In genomic region chr19:5922963-5923362, GRCm38 (mm10) we compare ENCODE assay signal across 1 mouse cellular context.
TF ChIP-seq lines count a peak whose summit lies in the region.

No protein-coding gene starts in this region.

TF ChIP-seq in MEL, 35 proteins besides CTCF, POLR2A, EP300 and RAD21:
- TF ChIP-seq ETS1 (IDR thresholded peaks at IDR 0.05; ENCODE audit: low read depth, low read length), result no peak
- TF ChIP-seq HCFC1 (IDR thresholded peaks at IDR 0.05; ENCODE audit: low read depth, low read length), result no peak
- no peak for TF ChIP-seq NELFE (IDR thresholded peaks at IDR 0.05; ENCODE audit: low read depth, low read length)
- TF ChIP-seq KAT2A (conservative IDR thresholded peaks at IDR 0.05; ENCODE audit: low read depth, low read length), result no peak
- no peak for TF ChIP-seq GABPA (IDR thresholded peaks at IDR 0.05; ENCODE audit: low read depth, low read length)
- TF ChIP-seq SIN3A (IDR thresholded peaks at IDR 0.05; ENCODE audit: low read length), result no peak
